Mouse (Mus musculus) kidney, adult 8-10 months (tissue): Measurements from ENCODE around the gene Schip1.

Experiments used
- DNase-seq, 2 experiments: peaks; one replicate each; pipeline ENCODE4 v3.0.0; 2022

Gene Schip1

GRCm38 (mm10) chr3:68130386-68130785 lies 65.8 kb downstream of the Schip1 start:
- DNase-seq = peak; percentile 7 to 44

GRCm38 (mm10) chr3:68138833-68139627 lies 74.4 kb downstream of the Schip1 start:
- no peak for DNase-seq

GRCm38 (mm10) chr3:68150688-68151087 lies 86.1 kb downstream of the Schip1 start:
- DNase-seq = no peak

GRCm38 (mm10) chr3:68160175-68160574 lies 95.6 kb downstream of the Schip1 start:
- DNase-seq = no peak

GRCm38 (mm10) chr3:68160760-68161159 lies 96.2 kb downstream of the Schip1 start:
- no peak for DNase-seq

- no peak for DNase-seq
These were observed 113.6 kb downstream of the Schip1 start for GRCm38 (mm10) chr3:68178248-68178647.

- no peak for DNase-seq
These were observed 122.9 kb downstream of the Schip1 start for GRCm38 (mm10) chr3:68187471-68187870.

GRCm38 (mm10) chr3:68189100-68189499 lies 124.5 kb downstream of the Schip1 start:
- DNase-seq = no peak

- no peak for DNase-seq
These were observed 132.3 kb downstream of the Schip1 start for GRCm38 (mm10) chr3:68196933-68197332.

- DNase-seq = no peak
These were observed 136.6 kb downstream of the Schip1 start for GRCm38 (mm10) chr3:68201214-68201613.

- DNase-seq = no peak
These were observed 137.7 kb downstream of the Schip1 start for GRCm38 (mm10) chr3:68202162-68202902.

GRCm38 (mm10) chr3:68203934-68204467 lies 139.4 kb downstream of the Schip1 start:
- DNase-seq = no peak

GRCm38 (mm10) chr3:68210422-68210821 lies 145.8 kb downstream of the Schip1 start:
- no peak for DNase-seq

- no peak for DNase-seq
These were observed 156.8 kb downstream of the Schip1 start for GRCm38 (mm10) chr3:68221452-68221851.

GRCm38 (mm10) chr3:68239887-68240286 lies 175.3 kb downstream of the Schip1 start:
- no peak for DNase-seq

GRCm38 (mm10) chr3:68243239-68243638 lies 178.6 kb downstream of the Schip1 start:
- no peak for DNase-seq

GRCm38 (mm10) chr3:68246154-68246553 lies 181.6 kb downstream of the Schip1 start:
- no peak for DNase-seq

GRCm38 (mm10) chr3:68250589-68250988 lies 186.0 kb downstream of the Schip1 start:
- no peak for DNase-seq

GRCm38 (mm10) chr3:68252335-68252734 lies 187.7 kb downstream of the Schip1 start:
- no peak for DNase-seq

GRCm38 (mm10) chr3:68262304-68262703 lies 197.7 kb downstream of the Schip1 start:
- no peak for DNase-seq

- no peak for DNase-seq
These were observed 203.3 kb downstream of the Schip1 start for GRCm38 (mm10) chr3:68267905-68268304.

- DNase-seq = no peak
These were observed 204.6 kb downstream of the Schip1 start for GRCm38 (mm10) chr3:68269251-68269650.

- DNase-seq = no peak
These were observed 205.6 kb downstream of the Schip1 start for GRCm38 (mm10) chr3:68270246-68270645.

- DNase-seq = no peak
These were observed 206.9 kb downstream of the Schip1 start for GRCm38 (mm10) chr3:68271457-68271856.
